Mouse (Mus musculus): ENCODE measurements at regions not wholly inside any gene's neighbourhood (a gene's known extent, or its start where the extent isn't known, plus 50 kb on each side); places are given as distances from the start of the nearest gene placed in this dataset.

DNA sequence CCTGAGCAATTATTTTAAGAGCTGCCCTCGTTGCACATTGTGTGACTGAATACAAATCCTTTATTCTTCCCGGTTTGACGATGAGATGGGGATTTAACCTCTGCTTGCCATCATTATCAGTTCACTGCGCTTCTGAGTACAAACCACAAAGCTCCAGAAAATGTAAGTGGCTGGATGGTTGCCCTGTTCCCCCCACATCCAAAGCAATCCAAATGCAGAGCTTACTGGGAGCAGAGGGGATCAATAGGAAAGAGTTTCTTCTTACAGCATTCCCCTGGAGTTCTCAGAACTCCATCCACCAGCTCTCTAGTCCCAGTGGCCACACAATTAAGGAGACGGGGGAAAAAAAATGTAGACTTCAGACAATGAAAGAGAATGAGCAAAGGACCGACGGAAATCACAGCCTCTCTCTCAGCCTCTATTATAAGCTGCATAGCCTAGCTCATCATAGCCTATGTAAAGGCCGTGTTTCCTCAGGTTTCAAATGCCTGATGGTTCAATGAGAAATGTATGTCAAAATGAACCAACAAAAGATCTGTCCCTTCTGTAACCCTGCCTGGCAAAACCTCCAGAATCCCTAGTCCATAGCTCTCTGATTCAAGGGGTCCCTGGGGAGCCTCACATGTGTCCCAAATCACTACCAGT, 191.4 kb downstream of the Lmo4 start:
- TF ChIP-seq POLR2A (IDR thresholded peaks at IDR 0.05; ENCODE audit: extremely low read depth, insufficient read depth, low read length) (no peak), CTCF (IDR thresholded peaks at IDR 0.05; ENCODE audit: low read depth, low read length) (no peak)

All from liver, adult 2 months (tissue).